Mouse (Mus musculus) heart, embryonic 10.5 days (tissue): ENCODE data around the gene Olfr1158. TPM values are rescaled to one million over a fixed set of nuclear protein-coding genes. Genes with fewer than 3 reads are reported as not detected.
"Not testable (repeated sequence)": the region's sequence is repeated elsewhere in the genome, so short reads cannot be mapped to it uniquely, and the experiment has no call there.

Experiments used
- DNase-seq: peaks from one replicate; pipeline ENCODE4 v3.0.0-alpha.2; 2017; ENCODE audit warnings: low spot score
- H3K27ac ChIP-seq: fragments of 300-500 bp; sonication (generic); 2 replicates; pipeline ENCODE4 v1.5.1; 2016; ENCODE audit warnings: mild to moderate bottlenecking
- H3K27me3 ChIP-seq: fragments of 300-500 bp; sonication (generic); 2 replicates; pipeline ENCODE4 v1.6.1; 2016; ENCODE audit warnings: mild to moderate bottlenecking; ENCODE audit not compliant: poor library complexity, insufficient read depth, severe bottlenecking
- H3K36me3 ChIP-seq: fragments of 300-500 bp; sonication (generic); 2 replicates; pipeline ENCODE4 v1.6.1; 2016; ENCODE audit warnings: mild to moderate bottlenecking, moderate library complexity
- H3K4me1 ChIP-seq: fragments of 300-500 bp; sonication (generic); 2 replicates; pipeline ENCODE4 v1.6.1; 2016; ENCODE audit warnings: mild to moderate bottlenecking
- H3K4me3 ChIP-seq: fragments of 300-500 bp; sonication (generic); 2 replicates; pipeline ENCODE4 v1.5.1; 2016; ENCODE audit warnings: mild to moderate bottlenecking, moderate library complexity
- H3K9me3 ChIP-seq: fragments of 300-500 bp; sonication (generic); 2 replicates; pipeline ENCODE4 v1.6.1; 2016; ENCODE audit warnings: mild to moderate bottlenecking, moderate library complexity
- WGBS: fragments of 180-500 bp; shearing (Covaris S2); methylation state at CpG from one replicate; pipeline ENCODE4 v1.1.7; 2016; 5-methylcytosine and 5-hydroxymethylcytosine counted together
- polyA plus RNA-seq: library from polyadenylated mRNA; unstranded; fragments of >200 nt; fragmentation: Nextera tagmentation; extraction: Ambion mirVana; gene quantifications from 2 replicates; pipeline ENCODE4 v1.2.1, GENCODE M21; 2016

The Olfr1158 gene
- polyA plus RNA-seq: not detected in 2 replicates

- DNase-seq: no peak
- Histone ChIP-seq H3K27me3 (no peaks in the 10 kb centered on the region), H3K27ac (no peak within 1 kb of the TSS), H3K4me3 (no peak within 1 kb of the TSS), H3K36me3 (no peaks in the 10 kb centered on the region), H3K4me1 (no peaks in the 10 kb centered on the region), H3K9me3 (no peaks in the 10 kb centered on the region)
Measured at GRCm38 (mm10) chr2:87989813-87990212, at the start of gene Olfr1158. TSS of gene Olfr1158 (plus strand) at chr2:87990113.

- H3K4me3 ChIP-seq: no peak within 1 kb of the TSS
- no peaks in the 10 kb centered on the region for H3K4me1 ChIP-seq
- WGBS: 89% methylated on average over 1 of the region's 1 CpGs
- H3K27me3 ChIP-seq: no peaks in the 10 kb centered on the region
- no peak within 1 kb of the TSS for H3K27ac ChIP-seq
- no peaks in the 10 kb centered on the region for H3K9me3 ChIP-seq
- no peaks in the 10 kb centered on the region for H3K36me3 ChIP-seq
- DNase-seq: no peak
Measured at GRCm38 (mm10) chr2:87945037-87945436, 44.9 kb upstream of the Olfr1158 start, which contains the start of gene Olfr1155. TSS of gene Olfr1155 (minus strand) at chr2:87945137.

GRCm38 (mm10) chr2:87953000-87953399 is 36.9 kb upstream of the Olfr1158 start, which contains the start of gene Olfr1156:
TSS of gene Olfr1156 (minus strand) at chr2:87953100.
- H3K9me3 ChIP-seq: no peaks in the 10 kb centered on the region
- H3K36me3 ChIP-seq: no peaks in the 10 kb centered on the region
- no peak within 1 kb of the TSS for H3K4me3 ChIP-seq
- no peak within 1 kb of the TSS for H3K27ac ChIP-seq
- no peaks in the 10 kb centered on the region for H3K27me3 ChIP-seq
- H3K4me1 ChIP-seq: no peaks in the 10 kb centered on the region
- DNase-seq: no peak

GRCm38 (mm10) chr2:87968199-87968598 is 21.7 kb upstream of the Olfr1158 start, which contains the start of gene Olfr1157:
TSS of gene Olfr1157 (minus strand) at chr2:87968299.
- DNase-seq: no peak
- no peak within 1 kb of the TSS for H3K4me3 ChIP-seq
- H3K27ac ChIP-seq: no peak within 1 kb of the TSS
- no peaks in the 10 kb centered on the region for H3K4me1 ChIP-seq
- H3K27me3 ChIP-seq: no peaks in the 10 kb centered on the region
- 92% methylated on average over 4 of the region's 4 CpGs for WGBS
- H3K9me3 ChIP-seq: no peaks in the 10 kb centered on the region
- H3K36me3 ChIP-seq: no peaks in the 10 kb centered on the region

GRCm38 (mm10) chr2:87974563-87974962 is 15.3 kb upstream of the Olfr1158 start, which contains the start of gene Olfr74:
TSS of gene Olfr74 (minus strand) at chr2:87974663.
- H3K9me3 ChIP-seq: no peaks in the 10 kb centered on the region
- WGBS: 64% methylated on average over 3 of the region's 3 CpGs
- DNase-seq: no peak

GRCm38 (mm10) chr2:88007515-88008318 is 17.8 kb downstream of the Olfr1158 start, which contains the start of gene Olfr1160:
TSS of gene Olfr1160 (minus strand) at chr2:88008268.
- H3K4me3 ChIP-seq: no peak within 1 kb of the TSS
- no peaks in the 10 kb centered on the region for H3K36me3 ChIP-seq
- no peak within 1 kb of the TSS for H3K27ac ChIP-seq
- H3K4me1 ChIP-seq: no peaks in the 10 kb centered on the region
- no peak for DNase-seq
- no peaks in the 10 kb centered on the region for H3K9me3 ChIP-seq
- no peaks in the 10 kb centered on the region for H3K27me3 ChIP-seq

More at GRCm38 (mm10) chr2:87974563-87974962, 15.3 kb upstream of the Olfr1158 start, which contains the start of gene Olfr74:
- Histone ChIP-seq H3K27ac (no peak within 1 kb of the TSS), H3K36me3 (no peaks in the 10 kb centered on the region), H3K4me1 (no peaks in the 10 kb centered on the region), H3K27me3 (no peaks in the 10 kb centered on the region), H3K4me3 (no peak within 1 kb of the TSS)

GRCm38 (mm10) chr2:88022474-88022873 is 32.6 kb downstream of the Olfr1158 start, which contains the start of gene Olfr1161:
TSS of gene Olfr1161 (plus strand) at chr2:88022774.
- H3K36me3 ChIP-seq, H3K4me1 ChIP-seq, H3K9me3 ChIP-seq, H3K27me3 ChIP-seq, DNase-seq, H3K27ac ChIP-seq, H3K4me3 ChIP-seq: not testable (repeated sequence)
- 85% methylated on average over 1 of the region's 1 CpGs for WGBS

GRCm38 (mm10) chr2:88037599-88037998 is 47.7 kb downstream of the Olfr1158 start, which contains the start of gene Olfr73:
TSS of gene Olfr73 (minus strand) at chr2:88037699.
- H3K27me3 ChIP-seq: no peaks in the 10 kb centered on the region
- H3K4me3 ChIP-seq: no peak within 1 kb of the TSS
- H3K36me3 ChIP-seq: no peaks in the 10 kb centered on the region
- no peak for DNase-seq
- H3K4me1 ChIP-seq: no peaks in the 10 kb centered on the region
- H3K27ac ChIP-seq: no peak within 1 kb of the TSS
- no peaks in the 10 kb centered on the region for H3K9me3 ChIP-seq

Other genes starting within 250 kb of the Olfr1158 start
- not detected in 2 replicates for gene Olfr1140, start 246.4 kb upstream of the Olfr1158 start, polyA plus RNA-seq
- gene Olfr1141, start 236.1 kb upstream of the Olfr1158 start, polyA plus RNA-seq: not detected in 2 replicates
- not detected in 2 replicates for gene Olfr152, start 210.6 kb upstream of the Olfr1158 start, polyA plus RNA-seq
- gene Olfr1143, start 189.5 kb upstream of the Olfr1158 start, polyA plus RNA-seq: not detected in 2 replicates
- gene Olfr1145, start 180.3 kb upstream of the Olfr1158 start, polyA plus RNA-seq: not detected in 2 replicates
- not detected in 2 replicates for gene Olfr1148, start 159.6 kb upstream of the Olfr1158 start, polyA plus RNA-seq
- gene Olfr1150-ps1, start 146.1 kb upstream of the Olfr1158 start, polyA plus RNA-seq: not detected in 2 replicates
- gene Olfr1151, start 134.3 kb upstream of the Olfr1158 start, polyA plus RNA-seq: not detected in 2 replicates
- not detected in 2 replicates for gene Olfr1152, start 123.6 kb upstream of the Olfr1158 start, polyA plus RNA-seq
- not detected in 2 replicates for gene Olfr1153, start 95.2 kb upstream of the Olfr1158 start, polyA plus RNA-seq
- not detected in 2 replicates for gene Olfr1154, start 84.9 kb upstream of the Olfr1158 start, polyA plus RNA-seq
- gene Olfr1155, start 45.0 kb upstream of the Olfr1158 start, polyA plus RNA-seq: not detected in 2 replicates
- gene Olfr1156, start 37.0 kb upstream of the Olfr1158 start, polyA plus RNA-seq: not detected in 2 replicates
- not detected in 2 replicates for gene Olfr1157, start 21.8 kb upstream of the Olfr1158 start, polyA plus RNA-seq
- gene Olfr74, start 15.4 kb upstream of the Olfr1158 start, polyA plus RNA-seq: not detected in 2 replicates
- gene Olfr1160, start 18.2 kb downstream of the Olfr1158 start, polyA plus RNA-seq: not detected in 2 replicates
- not detected in 2 replicates for gene Olfr1161, start 32.7 kb downstream of the Olfr1158 start, polyA plus RNA-seq
- gene Olfr73, start 47.6 kb downstream of the Olfr1158 start, polyA plus RNA-seq: not detected in 2 replicates
- not detected in 2 replicates for gene Olfr1162, start 61.0 kb downstream of the Olfr1158 start, polyA plus RNA-seq
- not detected in 2 replicates for gene Olfr1163, start 81.7 kb downstream of the Olfr1158 start, polyA plus RNA-seq
- not detected in 2 replicates for gene Olfr1164, start 103.9 kb downstream of the Olfr1158 start, polyA plus RNA-seq
- not detected in 2 replicates for gene Olfr1166, start 138.2 kb downstream of the Olfr1158 start, polyA plus RNA-seq
- gene Olfr1167, start 165.1 kb downstream of the Olfr1158 start, polyA plus RNA-seq: not detected in 2 replicates
- gene Olfr1168, start 191.8 kb downstream of the Olfr1158 start, polyA plus RNA-seq: not detected in 2 replicates
- gene Olfr1170, start 238.2 kb downstream of the Olfr1158 start, polyA plus RNA-seq: not detected in 2 replicates